Mouse (Mus musculus) gastrocnemius, postnatal 14 days (tissue): ENCODE measurements around the gene Gm47995. TPM values are rescaled to one million over a fixed set of nuclear protein-coding genes. Genes with fewer than 3 reads are reported as not detected.
"Not testable (repeated sequence)": the region's sequence is repeated elsewhere in the genome, so short reads cannot be mapped to it uniquely, and the experiment has no call there.

Source experiments
- DNase-seq: peaks from one replicate; pipeline ENCODE4 v3.0.0; 2021; ENCODE audit warnings: mixed read lengths
- intact Hi-C: fragments of 180-260 bp; cut with DNase I; formaldehyde crosslinking; loops from one replicate; pipeline ENCODE4 v1.15.1; 2025; ENCODE audit warnings: low total_unique reads
- total RNA-seq, 2 experiments: library from RNA; stranded (reverse); gene quantifications; 2 replicates each; pipeline ENCODE4 v1.2.3; 2021

The Gm47995 gene
- total RNA-seq, 2 experiments from 2014 or later, result 0.27 TPM; not detected in 1

DNA sequence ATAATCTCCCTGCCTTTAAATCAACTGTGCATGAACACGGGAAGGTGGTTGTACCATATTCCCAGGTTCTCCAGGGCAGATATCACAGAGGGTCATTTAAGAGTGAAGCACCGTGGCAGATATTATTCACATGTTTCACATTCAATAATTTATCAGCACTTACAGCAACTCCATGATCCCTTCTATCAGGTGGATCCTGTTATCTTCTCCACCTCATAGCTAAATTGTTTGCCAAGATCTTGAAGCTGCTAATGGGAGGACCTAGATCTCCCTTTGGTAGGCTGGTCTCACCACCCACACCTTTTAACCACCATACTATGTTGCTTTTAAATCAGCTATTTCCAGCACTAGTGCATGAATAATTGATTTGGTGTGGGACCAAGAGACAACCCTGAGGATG, 18.1 kb upstream of the Gm47995 start:
- DNase-seq, result no peak
- intact Hi-C loops, result no loop called here

DNA sequence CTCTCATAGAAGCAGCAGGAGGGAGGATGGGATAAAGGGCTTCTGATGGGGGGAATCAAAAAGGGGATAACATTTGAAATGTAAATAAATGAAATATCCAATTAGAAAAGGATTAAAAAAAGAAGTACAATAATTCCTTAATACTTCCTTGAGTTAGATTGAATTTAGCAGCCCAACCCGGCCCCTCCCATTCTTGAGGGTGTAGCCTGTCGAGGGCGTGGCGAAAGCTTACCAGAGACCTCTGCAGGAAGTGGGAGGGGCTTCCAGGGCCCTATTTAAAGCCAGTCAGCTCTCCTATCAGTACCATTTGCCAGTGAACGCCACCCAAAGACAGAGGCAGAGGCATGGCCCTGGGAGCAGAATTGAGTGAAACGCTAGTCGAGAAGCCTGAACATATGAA, 16.0 kb upstream of the Gm47995 start, which contains the start of gene Gm47985:
Gene Gm47985, plus strand, starts transcription at position 272 of the 400 bp plus-strand sequence.
- intact Hi-C loops, DNase-seq: not testable (repeated sequence)

- DNase-seq, intact Hi-C loops: not testable (repeated sequence)
Measured at GRCm38 (mm10) chr1:151186186-151186585, 12.1 kb upstream of the Gm47995 start.

- intact Hi-C loops, DNase-seq: not testable (repeated sequence)
Measured at GRCm38 (mm10) chr1:151186879-151187424, 11.3 kb upstream of the Gm47995 start.

GRCm38 (mm10) chr1:151188469-151188868, 9.8 kb upstream of the Gm47995 start:
- intact Hi-C loops, result no loop called here
- no peak for DNase-seq

DNA sequence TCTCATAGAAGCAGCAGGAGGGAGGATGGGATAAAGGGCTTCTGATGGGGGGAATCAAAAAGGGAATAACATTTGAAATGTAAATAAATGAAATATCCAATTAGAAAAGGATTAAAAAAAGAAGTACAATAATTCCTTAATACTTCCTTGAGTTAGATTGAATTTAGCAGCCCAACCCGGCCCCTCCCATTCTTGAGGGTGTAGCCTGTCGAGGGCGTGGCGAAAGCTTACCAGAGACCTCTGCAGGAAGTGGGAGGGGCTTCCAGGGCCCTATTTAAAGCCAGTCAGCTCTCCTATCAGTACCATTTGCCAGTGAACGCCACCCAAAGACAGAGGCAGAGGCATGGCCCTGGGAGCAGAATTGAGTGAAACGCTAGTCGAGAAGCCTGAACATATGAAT, 6.2 kb upstream of the Gm47995 start, which contains the start of gene Gm8947:
Gene Gm8947, plus strand, starts transcription at position 302 of the 400 bp plus-strand sequence.
- intact Hi-C loops, result not testable (repeated sequence)

DNA sequence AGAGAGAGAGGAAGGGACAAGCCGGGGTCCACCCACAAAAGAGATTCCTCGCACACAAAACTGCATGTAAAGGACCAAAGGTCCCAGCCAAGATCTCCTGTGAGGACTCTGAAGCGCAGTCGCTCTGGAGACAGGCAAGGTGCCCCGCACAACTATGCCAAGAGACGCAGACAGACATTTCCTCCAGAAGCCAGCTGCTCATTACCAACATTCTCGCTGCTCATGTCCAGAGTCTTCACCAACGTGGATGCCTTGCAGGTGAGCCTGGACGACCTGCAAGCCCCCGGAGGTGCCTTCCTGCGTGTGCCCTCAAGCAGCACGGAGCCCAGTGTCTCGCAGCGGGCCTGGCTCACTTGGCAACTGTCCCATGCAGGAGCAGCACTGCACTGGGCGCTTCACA, 5.5 kb upstream of the Gm47995 start:
- DNase-seq, intact Hi-C loops: not testable (repeated sequence)

More for the DNA sequence above, 6.2 kb upstream of the Gm47995 start, which contains the start of gene Gm8947:
- not testable (repeated sequence) for DNase-seq

DNA sequence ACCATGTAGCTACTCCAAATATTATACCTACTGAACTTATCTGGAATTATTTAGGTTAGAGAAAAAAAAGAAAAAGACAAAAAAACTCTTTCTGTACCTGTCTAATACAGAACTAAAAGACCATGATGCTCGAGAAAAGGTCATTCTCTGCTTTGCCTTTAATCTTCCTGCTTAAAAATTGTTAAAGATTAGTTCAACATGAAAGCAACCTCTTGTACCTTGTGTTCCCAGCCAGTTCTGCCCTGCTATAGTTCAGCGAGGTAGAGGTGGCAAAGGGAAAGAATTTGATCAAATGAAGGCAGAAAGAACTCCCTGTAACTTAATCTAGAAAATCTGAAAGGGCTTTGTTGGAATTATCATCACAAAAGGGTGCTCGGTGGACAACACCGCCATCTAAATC, 2.3 kb upstream of the Gm47995 start:
- DNase-seq, intact Hi-C loops: not testable (repeated sequence)

GRCm38 (mm10) chr1:151196690-151197089, 1.6 kb upstream of the Gm47995 start:
- DNase-seq, intact Hi-C loops: not testable (repeated sequence)

GRCm38 (mm10) chr1:151200620-151201019, 2.4 kb downstream of the Gm47995 start:
- intact Hi-C loops, result not testable (repeated sequence)

DNA sequence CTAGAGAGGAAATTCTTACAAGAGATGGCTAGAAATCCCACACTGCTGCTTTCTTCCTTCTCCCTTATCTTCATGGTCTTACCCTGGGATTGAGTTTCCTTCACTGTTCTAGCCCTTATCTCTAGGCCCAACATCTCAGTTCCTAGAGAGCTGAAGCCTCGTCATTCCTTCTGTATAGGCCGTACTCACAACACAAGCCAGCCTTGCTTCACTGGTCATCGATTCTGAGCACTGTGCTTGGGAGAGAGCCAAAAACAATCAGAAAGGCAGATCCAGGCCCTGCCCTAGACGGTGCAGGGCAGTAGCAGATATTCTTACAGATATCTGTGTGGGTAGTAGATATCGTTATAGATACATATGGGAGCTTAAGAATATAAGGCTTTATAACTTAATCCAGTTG, 4.5 kb downstream of the Gm47995 start:
- DNase-seq, intact Hi-C loops: not testable (repeated sequence)

More at GRCm38 (mm10) chr1:151200620-151201019, 2.4 kb downstream of the Gm47995 start:
- DNase-seq, result not testable (repeated sequence)

DNA sequence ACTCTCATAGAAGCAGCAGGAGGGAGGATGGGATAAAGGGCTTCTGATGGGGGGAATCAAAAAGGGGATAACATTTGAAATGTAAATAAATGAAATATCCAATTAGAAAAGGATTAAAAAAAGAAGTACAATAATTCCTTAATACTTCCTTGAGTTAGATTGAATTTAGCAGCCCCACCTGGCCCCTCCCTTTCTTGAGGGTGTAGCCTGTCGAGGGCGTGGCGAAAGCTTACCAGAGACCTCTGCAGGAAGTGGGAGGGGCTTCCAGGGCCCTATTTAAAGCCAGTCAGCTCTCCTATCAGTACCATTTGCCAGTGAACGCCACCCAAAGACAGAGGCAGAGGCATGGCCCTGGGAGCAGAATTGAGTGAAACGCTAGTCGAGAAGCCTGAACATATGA, 5.6 kb downstream of the Gm47995 start, which contains the start of gene 3110040M04Rik:
Gene 3110040M04Rik, plus strand, starts transcription at position 304 of the 400 bp plus-strand sequence.
- DNase-seq, intact Hi-C loops: not testable (repeated sequence)

DNA sequence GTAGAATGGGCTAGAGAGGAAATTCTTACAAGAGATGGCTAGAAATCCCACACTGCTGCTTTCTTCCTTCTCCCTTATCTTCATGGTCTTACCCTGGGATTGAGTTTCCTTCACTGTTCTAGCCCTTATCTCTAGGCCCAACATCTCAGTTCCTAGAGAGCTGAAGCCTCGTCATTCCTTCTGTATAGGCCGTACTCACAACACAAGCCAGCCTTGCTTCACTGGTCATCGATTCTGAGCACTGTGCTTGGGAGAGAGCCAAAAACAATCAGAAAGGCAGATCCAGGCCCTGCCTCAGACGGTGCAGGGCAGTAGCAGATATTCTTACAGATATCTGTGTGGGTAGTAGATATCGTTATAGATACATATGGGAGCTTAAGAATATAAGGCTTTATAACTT, 10.2 kb downstream of the Gm47995 start:
- intact Hi-C loops, DNase-seq: not testable (repeated sequence)

GRCm38 (mm10) chr1:151208944-151209343, 10.7 kb downstream of the Gm47995 start:
- intact Hi-C loops, DNase-seq: not testable (repeated sequence)

DNA sequence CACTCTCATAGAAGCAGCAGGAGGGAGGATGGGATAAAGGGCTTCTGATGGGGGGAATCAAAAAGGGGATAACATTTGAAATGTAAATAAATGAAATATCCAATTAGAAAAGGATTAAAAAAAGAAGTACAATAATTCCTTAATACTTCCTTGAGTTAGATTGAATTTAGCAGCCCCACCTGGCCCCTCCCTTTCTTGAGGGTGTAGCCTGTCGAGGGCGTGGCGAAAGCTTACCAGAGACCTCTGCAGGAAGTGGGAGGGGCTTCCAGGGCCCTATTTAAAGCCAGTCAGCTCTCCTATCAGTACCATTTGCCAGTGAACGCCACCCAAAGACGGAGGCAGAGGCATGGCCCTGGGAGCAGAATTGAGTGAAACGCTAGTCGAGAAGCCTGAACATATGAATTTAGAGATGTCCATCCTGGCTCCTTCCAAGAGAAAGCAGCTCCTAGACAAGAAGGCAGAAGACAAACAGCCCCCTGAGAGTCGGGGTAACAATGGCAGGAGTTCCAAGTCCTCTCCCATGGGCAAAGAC, 11.6 kb downstream of the Gm47995 start, which contains the start of gene Gm47996:
Gene Gm47996, plus strand, starts transcription at position 308 of the 532 bp plus-strand sequence.
- DNase-seq, intact Hi-C loops: not testable (repeated sequence)

GRCm38 (mm10) chr1:151211666-151212065, 13.4 kb downstream of the Gm47995 start:
- DNase-seq, intact Hi-C loops: not testable (repeated sequence)

DNA sequence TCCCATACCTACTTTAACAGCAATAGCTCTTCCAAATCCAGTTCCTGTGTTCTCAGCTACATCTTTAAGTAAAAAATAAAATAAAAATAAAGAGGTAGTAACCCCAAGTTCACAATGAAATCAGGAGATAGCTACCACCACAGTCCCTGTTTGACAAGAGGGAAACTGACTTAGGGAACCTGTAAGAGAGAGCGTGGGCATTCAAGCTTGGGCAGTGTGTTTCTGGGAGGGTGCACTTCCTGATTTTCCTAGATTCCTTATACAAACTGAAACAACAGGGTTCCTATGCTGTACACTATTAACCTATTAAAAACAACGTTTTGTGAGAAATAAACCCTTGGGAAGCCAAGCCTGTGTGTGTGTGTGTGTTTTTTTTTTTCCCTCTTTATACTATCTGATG, 16.6 kb downstream of the Gm47995 start:
- no peak for DNase-seq
- intact Hi-C loops, result no loop called here

DNA sequence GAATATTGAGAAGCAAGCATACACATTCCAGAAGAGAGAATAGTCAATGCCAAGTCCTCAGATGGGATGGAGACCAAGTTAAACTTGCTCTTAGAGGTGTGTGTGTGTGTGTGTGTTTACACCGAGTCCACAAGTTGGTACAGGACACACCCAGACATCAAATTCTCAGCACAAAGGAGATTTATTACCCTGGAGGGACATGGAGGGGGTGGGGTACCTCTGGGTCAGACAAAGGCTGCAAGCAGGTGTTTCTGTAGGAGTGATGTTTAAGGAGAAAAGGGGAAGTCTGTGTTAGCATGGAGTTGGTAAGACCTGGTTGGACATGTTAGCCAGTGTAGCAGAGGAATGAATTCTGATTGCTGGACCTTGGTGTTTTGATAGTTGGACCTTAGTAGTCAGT, 17.7 kb downstream of the Gm47995 start:
- DNase-seq, result no peak
- intact Hi-C loops, result no loop called here

DNA sequence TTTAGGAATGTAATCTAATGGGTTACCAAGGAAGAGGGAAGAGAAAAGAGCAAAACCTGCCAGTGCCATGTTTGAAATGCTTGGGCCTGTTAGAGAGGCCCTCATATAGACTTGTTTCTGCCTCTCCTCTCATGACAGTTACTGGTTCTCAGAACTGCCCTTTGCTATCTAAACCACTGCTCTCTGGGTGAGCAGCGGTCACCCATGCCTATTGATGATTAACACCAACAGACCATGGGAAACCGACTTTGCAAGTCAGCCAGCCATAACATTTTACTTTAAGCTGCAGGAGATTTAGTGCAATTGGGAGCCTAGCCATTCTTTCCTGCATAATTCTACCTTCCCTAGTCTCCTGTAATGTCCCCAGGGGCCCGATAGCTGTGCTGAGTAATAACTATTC, 18.2 kb downstream of the Gm47995 start:
- intact Hi-C loops, result no loop called here
- no peak for DNase-seq

- intact Hi-C loops, result no loop called here
- DNase-seq, result no peak
Measured at GRCm38 (mm10) chr1:151219045-151219444, 20.8 kb downstream of the Gm47995 start.

DNA sequence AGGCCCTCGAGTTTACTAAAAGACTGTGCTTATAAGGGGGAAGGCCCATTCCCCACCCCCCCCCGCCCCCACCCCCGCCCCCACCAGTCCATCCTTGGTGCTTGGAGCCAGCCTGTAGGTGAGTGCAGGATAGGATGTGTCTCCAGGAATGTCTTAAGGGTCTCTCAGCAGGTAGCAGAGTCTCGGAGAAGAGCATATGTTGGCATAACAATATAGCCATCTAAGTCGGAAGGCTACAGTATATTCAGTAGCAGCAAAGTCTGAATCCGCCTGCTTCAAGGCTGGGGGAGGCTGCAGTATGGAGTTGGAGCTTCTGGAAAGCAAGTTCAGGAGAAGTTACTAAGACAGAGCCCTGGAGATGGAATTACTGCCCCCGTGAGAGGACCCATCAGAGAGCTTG, 21.9 kb downstream of the Gm47995 start:
- DNase-seq, result no peak

More for the DNA sequence above, 21.9 kb downstream of the Gm47995 start:
- intact Hi-C loops, result no loop called here
